Mouse (Mus musculus): ENCODE measurements around the gene Iqch. TPM values are rescaled to one million over a fixed set of nuclear protein-coding genes. Genes with fewer than 3 reads are reported as not detected.

Gene Iqch
- total RNA-seq (2015; ENCODE audit: low replicate concordance) (not detected in 2 replicates), total RNA-seq (2017; ENCODE audit: low replicate concordance) (not detected in 2 replicates)

DNA sequence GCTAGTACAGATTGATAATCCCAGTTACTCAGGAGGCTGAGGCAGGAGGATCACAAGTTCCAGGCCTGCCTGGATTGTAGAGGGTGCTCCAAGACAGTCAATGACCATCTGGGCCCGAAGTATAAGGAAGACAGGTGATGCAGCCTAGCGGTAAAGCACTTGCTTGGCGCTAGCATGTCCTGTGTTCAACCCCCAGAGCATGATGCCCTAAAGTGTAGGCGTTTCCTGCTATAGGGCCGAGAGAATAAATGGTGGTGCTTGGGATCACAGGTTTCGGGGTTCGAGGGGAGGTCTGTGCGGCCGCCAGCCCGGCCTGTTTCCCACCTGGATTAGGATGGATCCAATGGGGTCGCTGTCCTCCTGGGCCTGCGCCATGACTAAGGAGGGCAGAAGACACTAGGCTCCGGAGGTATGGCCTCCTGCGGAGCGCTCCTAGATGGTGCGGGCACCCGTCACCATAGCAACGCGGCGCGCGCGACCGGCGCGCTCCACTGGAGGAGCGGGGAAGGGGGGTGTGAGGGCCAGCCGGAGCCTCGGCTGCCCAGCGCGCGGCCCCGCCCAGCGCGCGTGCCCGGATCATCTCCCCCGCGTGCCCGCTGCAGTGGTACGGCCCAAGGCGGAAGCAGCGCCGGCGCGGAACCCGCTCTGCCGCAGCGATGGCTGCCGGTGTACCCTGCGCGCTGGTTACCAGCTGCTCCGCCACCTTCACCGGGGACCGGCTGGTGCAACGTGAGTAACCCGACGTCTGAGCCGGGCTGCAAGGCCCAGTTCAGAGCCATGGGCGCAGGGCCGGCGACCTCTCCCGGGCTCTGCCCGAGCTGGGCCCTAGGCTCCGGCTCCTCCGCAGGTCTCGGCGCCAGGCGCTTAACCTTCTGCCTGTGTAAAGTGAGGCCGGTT is at the start of gene Iqch, which contains the start of gene Aagab:
Gene Iqch, minus strand, starts transcription at position 451 of the 897 bp plus-strand sequence.
Gene Aagab, plus strand, starts transcription at position 618 of the 897 bp plus-strand sequence.
- peak; percentile 91 for ATAC-seq (replicated peaks; ENCODE audit: low FRiP score, poor library complexity, severe bottlenecking)

DNA sequence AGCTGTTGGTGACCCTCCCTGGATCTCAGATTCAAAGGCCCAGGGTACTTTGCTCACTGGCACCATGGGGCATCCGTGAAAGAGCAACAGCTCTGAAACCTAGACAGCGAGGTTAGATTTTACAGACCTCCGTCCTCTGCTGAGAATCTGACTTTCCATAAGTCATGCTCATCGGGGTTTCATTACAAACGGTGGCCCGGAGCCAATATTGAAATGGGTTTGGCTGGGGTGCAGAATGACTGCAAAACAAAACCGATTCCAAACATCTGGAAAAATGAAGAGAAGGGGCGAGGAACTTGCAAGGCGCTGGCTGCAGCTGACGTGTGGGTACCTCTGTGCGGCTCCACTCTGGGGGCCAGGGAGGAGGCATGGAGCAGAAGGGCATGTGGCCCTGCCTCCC is 49.3 kb upstream of the Iqch start:
- ATAC-seq (replicated peaks; ENCODE audit: low FRiP score, poor library complexity, severe bottlenecking), result no peak

DNA sequence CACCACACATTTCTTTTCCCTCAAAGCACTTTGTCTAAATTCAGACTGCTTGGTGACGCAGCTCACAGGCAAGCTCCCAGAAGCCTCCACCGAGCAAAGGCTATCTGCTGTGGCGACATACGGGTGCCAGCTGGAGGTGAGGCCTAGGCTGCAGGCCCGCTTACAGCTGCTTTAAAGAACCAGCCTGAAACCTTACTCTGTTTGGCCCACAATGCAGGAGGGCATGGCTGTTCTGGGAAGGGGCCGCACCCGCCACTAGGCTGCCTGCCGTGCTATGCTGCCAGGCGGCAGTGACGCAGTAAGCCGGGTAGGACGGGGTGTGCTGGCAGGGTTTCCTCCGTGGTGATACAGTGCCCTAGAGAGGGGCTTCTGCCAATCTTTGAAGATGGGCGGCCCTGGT is 48.6 kb upstream of the Iqch start:
- no peak for ATAC-seq (replicated peaks; ENCODE audit: low FRiP score, poor library complexity, severe bottlenecking)

DNA sequence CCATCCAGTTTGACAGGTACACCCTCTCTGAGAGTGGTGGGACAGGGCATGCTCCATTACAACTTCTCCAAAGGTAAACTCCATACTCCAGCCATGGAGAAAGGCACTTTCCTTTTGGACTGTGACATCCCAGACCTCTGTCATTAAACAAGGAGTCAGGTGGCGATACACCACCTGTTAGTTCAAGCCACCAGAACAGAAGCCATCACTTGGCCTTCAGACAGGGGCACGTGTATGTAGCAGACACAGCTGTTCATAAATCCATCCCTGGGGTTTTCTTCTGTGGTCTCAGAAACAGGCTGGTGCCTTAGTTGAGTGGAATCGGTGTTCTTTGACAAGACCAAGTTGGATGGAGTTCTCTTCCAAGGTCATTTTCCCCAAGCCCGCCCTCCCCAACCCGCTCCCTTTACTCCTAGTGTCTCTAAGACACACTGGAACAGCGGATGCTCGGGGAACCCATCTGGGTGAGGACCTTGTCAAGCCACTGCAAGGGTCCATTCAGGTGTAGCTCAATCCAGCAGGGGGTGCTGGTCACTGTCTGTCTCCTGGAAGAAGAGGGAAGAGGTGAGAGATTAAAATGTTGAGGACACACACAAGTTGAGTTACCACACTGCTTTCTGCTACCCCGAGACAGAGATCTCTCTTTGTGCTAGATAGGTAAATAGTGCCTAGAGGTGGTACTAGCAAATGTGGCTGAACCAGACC is 47.7 kb upstream of the Iqch start:
- ATAC-seq (replicated peaks; ENCODE audit: low FRiP score, poor library complexity, severe bottlenecking), result no peak

DNA sequence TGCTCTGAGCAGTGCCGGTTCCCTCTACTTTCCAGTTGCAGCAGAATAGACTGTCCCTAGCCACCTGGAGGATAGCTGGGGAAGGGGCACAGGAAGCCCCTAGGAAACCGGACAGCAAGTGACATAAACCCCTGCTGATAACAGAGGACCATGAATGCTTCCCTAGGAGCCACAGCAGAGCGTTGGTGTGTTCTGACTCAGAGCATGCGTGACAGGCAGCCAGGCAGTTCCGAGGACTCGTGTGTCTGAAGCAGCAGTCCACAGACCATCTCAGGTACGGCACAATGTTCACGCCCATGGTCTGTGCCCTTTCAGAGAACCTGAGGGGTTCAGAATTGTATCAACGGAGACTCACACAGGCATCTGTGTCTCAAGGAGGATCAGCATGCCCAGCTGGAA is 46.2 kb upstream of the Iqch start:
- ATAC-seq (replicated peaks; ENCODE audit: low FRiP score, poor library complexity, severe bottlenecking), result no peak

DNA sequence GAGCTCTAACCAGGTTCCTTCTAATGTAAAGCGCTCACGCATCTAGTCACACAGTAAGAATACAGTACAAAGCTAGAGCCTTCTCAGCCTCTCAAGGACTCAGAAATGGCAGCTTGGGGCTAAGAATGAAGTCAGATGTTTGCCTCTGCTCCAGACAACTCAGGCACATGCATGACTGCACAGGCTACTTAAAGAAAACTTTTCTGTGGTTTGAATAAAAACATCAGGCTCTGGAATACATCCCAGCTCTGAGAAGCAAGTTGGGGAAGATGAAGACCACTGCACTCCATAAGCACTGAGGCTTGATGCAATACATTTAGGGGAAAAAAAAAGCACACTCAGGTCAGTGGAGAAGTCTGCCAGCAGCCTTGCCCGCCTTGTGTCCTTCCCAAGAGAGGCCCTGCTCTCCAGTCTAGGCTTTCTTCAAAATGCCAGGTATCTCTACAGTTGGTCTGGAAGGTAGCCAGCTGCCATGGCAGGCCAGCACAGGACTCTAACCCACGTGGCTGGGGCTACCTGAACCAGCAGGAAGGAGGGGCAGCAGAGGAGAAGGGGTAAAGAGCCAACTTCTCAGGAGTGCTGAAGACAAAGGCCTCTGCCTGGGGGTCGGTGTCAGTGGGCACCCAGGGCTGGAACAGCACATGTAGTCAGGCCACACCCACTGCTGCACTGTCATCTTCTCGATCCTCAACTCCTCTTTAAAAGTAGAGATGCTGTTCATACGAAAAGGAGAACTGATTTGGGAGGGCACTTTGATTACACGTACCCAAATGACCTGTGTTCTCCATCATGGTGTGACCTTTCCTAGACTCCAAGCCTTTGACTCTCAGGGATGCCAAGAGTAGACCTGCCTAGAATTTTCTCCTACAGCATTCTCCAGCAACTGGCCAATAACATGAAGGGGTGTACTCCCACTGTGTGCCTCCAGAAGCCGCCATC is 45.6 kb upstream of the Iqch start:
- ATAC-seq (replicated peaks; ENCODE audit: low FRiP score, poor library complexity, severe bottlenecking), result no peak

DNA sequence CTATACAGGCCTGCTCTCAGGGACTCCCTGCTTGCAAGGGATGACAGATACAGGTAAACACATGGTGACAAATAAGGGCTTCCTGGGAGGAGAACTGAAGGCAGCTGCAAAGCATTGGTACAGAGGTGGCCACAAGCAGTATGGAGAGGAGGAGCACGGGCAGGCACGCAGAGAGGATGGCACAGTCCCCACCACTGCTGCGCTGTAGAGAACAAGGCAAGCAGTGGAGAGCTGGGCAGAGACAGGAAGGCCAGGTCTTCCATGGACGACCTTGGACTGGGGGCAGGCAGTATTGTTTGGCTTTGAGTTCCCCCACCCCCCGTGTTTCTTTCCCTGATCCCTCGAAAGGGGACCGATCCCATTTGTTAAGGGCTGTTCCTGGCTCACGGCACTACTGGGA is 42.8 kb upstream of the Iqch start:
- no peak for ATAC-seq (replicated peaks; ENCODE audit: low FRiP score, poor library complexity, severe bottlenecking)

DNA sequence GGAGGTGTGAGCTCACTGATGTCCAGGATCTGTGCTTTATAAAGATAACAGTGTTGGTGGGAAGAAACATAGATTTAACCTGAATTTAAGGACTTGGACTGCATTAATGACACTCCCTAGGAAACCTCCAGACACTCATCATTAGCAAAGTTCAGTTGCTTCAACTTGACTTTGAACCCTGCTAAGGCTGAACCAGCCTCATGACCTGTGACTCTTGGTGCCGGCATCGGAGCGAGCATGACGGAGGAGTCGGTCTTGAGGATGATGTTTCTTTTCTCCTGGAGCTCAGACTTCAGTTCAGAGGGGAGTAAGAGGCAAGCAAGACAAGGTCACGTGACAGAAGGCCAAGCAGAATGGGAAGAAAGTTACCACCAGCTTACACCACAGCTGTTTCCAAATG is 41.7 kb upstream of the Iqch start:
- no peak for ATAC-seq (replicated peaks; ENCODE audit: low FRiP score, poor library complexity, severe bottlenecking)

DNA sequence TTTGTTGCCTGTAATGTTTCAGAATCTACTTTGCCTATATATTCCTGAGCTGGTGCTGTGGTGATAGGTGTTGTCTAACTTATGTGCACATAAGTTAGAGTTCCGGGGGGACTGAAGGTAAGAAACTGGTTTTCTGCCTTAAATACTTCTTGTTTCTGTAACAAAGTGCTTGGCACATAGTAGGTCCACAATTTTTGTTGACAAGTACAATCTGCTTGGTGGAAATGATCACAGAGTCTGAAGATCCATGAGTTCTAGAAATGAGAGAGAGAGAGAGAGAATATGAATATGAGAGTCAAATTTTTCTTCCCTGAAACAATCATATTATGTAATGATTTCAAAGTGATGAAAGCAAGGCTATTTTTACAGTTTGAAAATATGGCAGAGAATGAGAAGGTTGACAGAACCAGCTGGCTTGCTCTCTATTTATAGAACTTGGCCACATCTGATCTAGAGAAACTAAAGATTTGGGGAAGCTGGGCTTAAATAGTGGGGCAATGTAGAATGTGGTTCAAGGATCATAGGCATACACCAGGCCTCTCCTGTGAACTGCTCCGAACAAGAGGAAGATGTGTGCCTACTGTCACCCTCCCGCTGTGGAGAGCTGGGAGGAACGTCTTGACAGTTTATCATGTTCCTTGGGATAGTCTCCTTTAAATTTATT is 39.8 kb upstream of the Iqch start:
- ATAC-seq (replicated peaks; ENCODE audit: low FRiP score, poor library complexity, severe bottlenecking), result no peak

DNA sequence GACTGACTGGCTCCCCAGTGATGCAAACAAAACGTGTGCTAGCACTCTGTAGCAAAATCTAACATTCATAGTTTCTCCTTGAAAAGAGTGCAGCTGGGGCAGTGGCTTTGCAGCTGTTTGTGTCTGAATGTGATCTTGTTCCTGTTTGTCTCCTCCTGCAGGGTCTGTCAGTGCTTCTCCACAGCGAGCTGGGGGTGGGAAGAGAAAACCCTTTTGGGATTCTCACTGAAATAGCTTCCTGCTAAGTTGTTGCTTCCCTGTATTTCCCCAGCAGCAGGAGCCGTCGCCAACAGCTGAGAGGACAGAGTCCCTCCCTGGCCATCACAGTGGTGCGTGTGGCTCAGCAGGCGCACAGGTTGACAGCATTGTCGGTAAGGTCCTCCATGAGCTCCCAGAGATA is 33.8 kb upstream of the Iqch start:
- ATAC-seq (replicated peaks; ENCODE audit: low FRiP score, poor library complexity, severe bottlenecking), result no peak

DNA sequence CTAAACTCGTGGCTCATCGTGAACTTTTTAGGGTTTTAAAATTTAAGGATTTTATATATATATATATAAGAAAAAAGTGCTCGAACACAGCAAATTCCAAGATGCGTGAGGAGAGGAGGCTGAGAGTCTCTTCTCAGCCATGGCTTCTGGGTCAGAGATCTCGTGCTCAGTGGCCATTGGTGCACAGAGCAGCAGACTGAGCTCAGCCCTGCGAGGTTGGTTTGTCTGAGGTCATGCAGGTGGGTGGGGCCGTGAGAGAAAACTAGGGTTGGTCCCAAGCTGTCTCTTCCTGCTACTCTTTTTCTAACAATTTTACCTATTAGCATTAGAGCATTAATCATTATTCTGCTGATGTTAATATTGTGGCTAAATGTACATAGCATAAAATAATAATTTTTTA is 31.0 kb upstream of the Iqch start:
- ATAC-seq (replicated peaks; ENCODE audit: low FRiP score, poor library complexity, severe bottlenecking), result no peak

DNA sequence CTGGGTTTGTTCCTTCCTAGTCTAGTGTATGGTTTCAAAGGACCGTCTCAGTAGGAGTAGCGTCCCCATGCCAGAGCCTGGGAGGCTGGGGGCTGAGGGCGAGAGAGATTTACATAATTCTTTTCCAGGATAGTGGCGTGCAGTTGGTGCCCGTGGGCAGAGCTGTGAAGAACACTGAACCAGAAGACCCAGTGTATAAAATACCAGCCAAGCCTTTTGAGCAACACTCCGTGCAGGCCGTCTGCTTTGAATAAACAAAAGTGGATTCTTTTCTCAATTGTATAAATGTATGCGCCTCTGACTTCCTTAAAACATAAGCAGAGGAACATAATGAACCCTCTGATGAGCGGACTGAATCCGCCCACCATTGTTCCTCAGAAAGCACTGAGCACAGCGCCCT is 30.6 kb upstream of the Iqch start:
- ATAC-seq (replicated peaks; ENCODE audit: low FRiP score, poor library complexity, severe bottlenecking), result no peak

DNA sequence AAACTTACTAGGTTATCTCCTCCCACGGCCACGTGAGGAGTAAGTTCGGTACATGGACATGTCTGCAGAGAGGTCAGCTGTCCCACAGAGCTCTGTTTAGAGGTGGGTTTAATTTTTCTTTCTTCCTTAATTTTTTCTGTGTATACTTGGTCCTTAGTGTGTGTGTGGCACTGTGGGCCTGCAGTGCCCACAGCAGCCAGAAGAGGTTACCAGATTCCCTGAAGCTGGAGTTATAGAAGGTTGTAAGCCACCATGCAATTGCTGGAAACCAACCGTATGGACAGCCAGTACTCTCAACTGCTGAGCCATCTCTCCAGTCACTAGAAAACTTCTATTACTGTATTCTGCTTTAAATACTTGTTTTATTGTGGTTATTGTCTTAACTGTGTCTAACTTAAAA is 29.8 kb upstream of the Iqch start:
- ATAC-seq (replicated peaks; ENCODE audit: low FRiP score, poor library complexity, severe bottlenecking), result no peak

DNA sequence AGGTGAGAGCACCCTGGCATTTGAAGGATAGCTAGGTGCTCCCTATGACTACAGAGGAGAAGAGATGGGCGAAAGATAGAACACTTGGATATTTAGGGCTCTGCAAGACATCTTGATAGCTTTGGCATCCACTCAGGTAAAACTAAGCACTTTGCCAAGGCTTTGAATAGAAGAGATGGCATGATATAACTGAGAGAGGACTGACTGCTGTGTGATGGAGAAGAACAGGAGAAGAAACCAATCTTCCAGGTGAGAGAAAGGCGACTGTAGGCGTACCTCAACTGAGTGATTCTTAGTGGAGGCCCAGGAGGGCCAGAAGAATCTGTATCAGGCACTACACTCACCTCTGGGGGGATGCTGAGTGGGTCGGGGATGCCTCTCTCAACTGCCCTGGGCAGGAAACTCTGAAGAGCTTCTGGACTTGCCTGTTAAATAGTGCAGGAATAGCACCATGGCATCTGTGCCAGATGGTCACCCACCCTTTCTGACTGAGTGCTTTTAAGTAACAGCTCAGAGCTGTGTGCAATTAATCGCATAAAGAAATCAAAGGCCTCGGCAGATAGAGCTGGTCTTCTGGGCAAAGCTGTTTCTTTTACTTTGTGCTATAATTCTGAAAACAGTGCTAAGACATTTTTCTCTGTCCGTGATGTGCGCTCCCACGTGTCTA is 22.9 kb upstream of the Iqch start:
- no peak for ATAC-seq (replicated peaks; ENCODE audit: low FRiP score, poor library complexity, severe bottlenecking)

DNA sequence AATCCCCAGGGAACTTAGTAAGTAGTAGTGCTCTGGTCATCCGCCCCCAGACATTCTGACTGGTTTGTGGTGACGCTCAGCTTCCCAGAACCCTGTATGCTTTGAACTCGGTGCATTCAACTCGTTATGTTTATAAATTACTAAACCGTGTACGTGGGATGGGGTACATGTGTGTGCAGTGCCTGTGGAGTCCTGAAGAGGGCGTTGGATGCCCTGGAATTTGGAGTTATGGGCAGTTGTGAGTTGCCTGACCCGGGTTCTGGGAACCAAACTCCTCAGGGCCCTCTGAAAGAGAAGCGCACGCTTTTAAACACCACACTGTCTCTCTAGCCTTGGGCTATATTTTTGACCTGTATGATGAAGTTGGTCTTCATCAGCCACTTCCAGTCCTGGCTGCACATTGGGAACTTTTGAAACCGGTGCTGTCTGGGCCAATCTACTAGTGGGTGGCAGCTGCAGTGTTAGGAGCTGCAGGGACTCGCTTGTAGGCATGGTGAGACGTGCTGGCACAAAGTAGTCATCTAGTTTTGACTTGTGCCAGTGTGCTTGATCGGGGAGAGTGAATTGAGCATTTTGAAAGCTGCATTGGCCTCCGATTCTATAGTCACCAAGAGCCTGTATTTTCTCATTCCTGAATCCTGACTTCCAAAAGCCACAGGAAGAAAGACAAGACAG is 21.7 kb upstream of the Iqch start:
- ATAC-seq (replicated peaks; ENCODE audit: low FRiP score, poor library complexity, severe bottlenecking), result no peak

DNA sequence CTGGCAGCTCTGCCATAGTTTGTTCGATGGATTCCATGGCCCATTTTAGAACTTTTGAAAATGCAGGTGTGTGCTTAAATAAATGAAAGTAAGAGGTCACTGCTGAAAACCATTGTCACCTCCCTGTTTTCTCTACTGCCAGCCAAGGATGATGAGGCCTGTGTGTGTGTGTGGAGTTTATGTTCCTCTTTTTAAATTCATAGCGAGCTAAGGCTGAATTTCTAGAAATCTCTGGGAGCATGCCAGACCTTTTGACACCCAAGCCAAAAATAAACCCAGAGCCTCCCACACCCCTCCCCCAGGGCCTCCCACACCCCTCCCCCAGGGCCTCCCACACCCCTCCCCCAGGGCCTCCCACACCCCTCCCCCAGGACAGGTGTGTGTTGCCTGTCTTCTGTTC is 15.7 kb upstream of the Iqch start:
- no peak for ATAC-seq (replicated peaks; ENCODE audit: low FRiP score, poor library complexity, severe bottlenecking)

DNA sequence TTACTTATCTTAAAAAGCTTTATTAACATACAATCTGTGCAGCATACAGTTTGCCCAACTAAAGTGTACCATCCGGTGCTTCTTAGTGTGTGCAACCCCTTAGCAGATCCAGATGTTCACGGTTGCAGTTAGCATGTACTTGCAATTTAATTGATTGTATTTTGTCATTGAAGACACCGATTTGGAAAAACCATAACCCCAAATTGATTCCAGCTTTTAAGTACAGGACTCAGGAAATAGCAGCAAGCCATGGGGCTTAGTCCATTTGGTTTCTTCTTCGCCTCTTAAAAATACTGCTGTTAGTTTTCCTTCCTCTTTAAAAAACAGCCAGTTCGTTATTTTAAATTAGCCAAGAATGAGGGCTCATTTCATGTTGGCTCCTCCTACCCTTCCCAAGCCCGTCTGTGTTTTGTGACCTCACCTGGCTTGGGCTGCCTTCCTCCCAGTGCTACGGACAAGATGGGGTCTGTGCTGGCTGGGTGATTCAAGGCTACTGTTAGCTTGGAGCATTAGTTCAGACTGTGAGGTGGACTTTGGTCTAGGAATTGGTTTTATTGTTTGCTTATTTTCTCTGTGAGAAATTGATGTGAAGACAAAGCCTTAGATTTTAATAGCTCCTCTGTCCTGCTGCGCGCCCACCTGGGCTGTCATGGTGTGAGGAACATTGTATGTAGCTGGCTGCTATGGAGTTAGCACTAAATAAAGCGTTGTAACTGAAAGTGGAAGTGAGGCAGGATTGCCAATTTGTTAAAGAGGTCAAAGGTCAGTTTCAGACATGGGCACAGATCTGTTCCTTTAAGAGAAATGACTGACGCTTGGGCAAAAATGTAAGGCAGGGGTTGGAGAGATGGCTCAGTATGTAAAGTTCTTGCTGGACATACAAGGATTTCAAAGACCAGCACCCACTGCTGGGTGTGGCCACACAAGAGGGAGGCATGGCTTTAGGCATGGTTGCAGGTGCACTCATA is 12.0 kb upstream of the Iqch start:
- ATAC-seq (replicated peaks; ENCODE audit: low FRiP score, poor library complexity, severe bottlenecking), result no peak
